Mouse (Mus musculus): ENCODE measurements at regions not wholly inside any gene's neighbourhood (a gene's known extent, or its start where the extent isn't known, plus 50 kb on each side); places are given as distances from the start of the nearest gene placed in this dataset.

- Histone ChIP-seq H3K36me3 (ENCODE audit: control insufficient read depth, insufficient read depth, low read length) (no peaks in the 10 kb centered on the region), H3K27me3 (ENCODE audit: control insufficient read depth, insufficient read depth, low read length) (no peaks in the 10 kb centered on the region), H3K4me3 (ENCODE audit: control insufficient read depth, insufficient read depth, low read length) (no peak overlapping the region), H3K27ac (ENCODE audit: control insufficient read depth, insufficient read depth, low read length) (no peak overlapping the region), H3K4me1 (replicated peaks; ENCODE audit: control insufficient read depth, insufficient read depth, low read length) (no peaks in the 10 kb centered on the region)
- WGBS: 95% methylated on average over 8 of the region's 8 CpGs
- no peak for TF ChIP-seq CTCF (IDR thresholded peaks at IDR 0.05; ENCODE audit: borderline replicate concordance, control insufficient read depth, extremely low read depth, insufficient read depth, low read length, poor library complexity)
- TF ChIP-seq POLR2A (IDR thresholded peaks at IDR 0.05; ENCODE audit: control insufficient read depth, extremely low read depth, insufficient read depth, low read length, poor library complexity): no peak
- DNase-seq: no peak
These were observed 447.4 kb upstream of the Adgrl2 start for GRCm38 (mm10) chr3:149437763-149438162.

GRCm38 (mm10) chr3:149436944-149437343 lies 446.6 kb upstream of the Adgrl2 start:
- no peak overlapping the region for H3K27ac ChIP-seq (ENCODE audit: control insufficient read depth, insufficient read depth, low read length)
- DNase-seq: no peak
- no peaks in the 10 kb centered on the region for H3K4me1 ChIP-seq (replicated peaks; ENCODE audit: control insufficient read depth, insufficient read depth, low read length)
- no peaks in the 10 kb centered on the region for H3K36me3 ChIP-seq (ENCODE audit: control insufficient read depth, insufficient read depth, low read length)
- H3K4me3 ChIP-seq (ENCODE audit: control insufficient read depth, insufficient read depth, low read length): no peak overlapping the region
- H3K27me3 ChIP-seq (ENCODE audit: control insufficient read depth, insufficient read depth, low read length): no peaks in the 10 kb centered on the region
- TF ChIP-seq POLR2A (IDR thresholded peaks at IDR 0.05; ENCODE audit: control insufficient read depth, extremely low read depth, insufficient read depth, low read length, poor library complexity) (no peak), CTCF (IDR thresholded peaks at IDR 0.05; ENCODE audit: borderline replicate concordance, control insufficient read depth, extremely low read depth, insufficient read depth, low read length, poor library complexity) (no peak)
- 89% methylated on average over 6 of the region's 6 CpGs for WGBS

GRCm38 (mm10) chr3:149436420-149436819 lies 446.1 kb upstream of the Adgrl2 start:
- Histone ChIP-seq H3K27ac (ENCODE audit: control insufficient read depth, insufficient read depth, low read length) (no peak overlapping the region), H3K4me1 (replicated peaks; ENCODE audit: control insufficient read depth, insufficient read depth, low read length) (no peaks in the 10 kb centered on the region), H3K27me3 (ENCODE audit: control insufficient read depth, insufficient read depth, low read length) (no peaks in the 10 kb centered on the region), H3K4me3 (ENCODE audit: control insufficient read depth, insufficient read depth, low read length) (no peak overlapping the region), H3K36me3 (ENCODE audit: control insufficient read depth, insufficient read depth, low read length) (no peaks in the 10 kb centered on the region)
- no peak for TF ChIP-seq POLR2A (IDR thresholded peaks at IDR 0.05; ENCODE audit: control insufficient read depth, extremely low read depth, insufficient read depth, low read length, poor library complexity)
- no peak for TF ChIP-seq CTCF (IDR thresholded peaks at IDR 0.05; ENCODE audit: borderline replicate concordance, control insufficient read depth, extremely low read depth, insufficient read depth, low read length, poor library complexity)
- DNase-seq: no peak
- WGBS: 20% methylated on average over 8 of the region's 8 CpGs

GRCm38 (mm10) chr3:149431795-149432194 lies 441.4 kb upstream of the Adgrl2 start:
- H3K36me3 ChIP-seq (ENCODE audit: control insufficient read depth, insufficient read depth, low read length): no peaks in the 10 kb centered on the region
- H3K4me3 ChIP-seq (ENCODE audit: control insufficient read depth, insufficient read depth, low read length): no peak overlapping the region
- DNase-seq: no peak
- H3K27me3 ChIP-seq (ENCODE audit: control insufficient read depth, insufficient read depth, low read length): no peaks in the 10 kb centered on the region
- TF ChIP-seq CTCF (IDR thresholded peaks at IDR 0.05; ENCODE audit: borderline replicate concordance, control insufficient read depth, extremely low read depth, insufficient read depth, low read length, poor library complexity): no peak
- TF ChIP-seq POLR2A (IDR thresholded peaks at IDR 0.05; ENCODE audit: control insufficient read depth, extremely low read depth, insufficient read depth, low read length, poor library complexity): no peak
- no peaks in the 10 kb centered on the region for H3K4me1 ChIP-seq (replicated peaks; ENCODE audit: control insufficient read depth, insufficient read depth, low read length)
- no peak overlapping the region for H3K27ac ChIP-seq (ENCODE audit: control insufficient read depth, insufficient read depth, low read length)
- 95% methylated on average over 10 of the region's 10 CpGs for WGBS

- Histone ChIP-seq H3K27ac (ENCODE audit: control insufficient read depth, insufficient read depth, low read length) (no peak overlapping the region), H3K4me3 (ENCODE audit: control insufficient read depth, insufficient read depth, low read length) (no peak overlapping the region), H3K36me3 (ENCODE audit: control insufficient read depth, insufficient read depth, low read length) (no peaks in the 10 kb centered on the region), H3K4me1 (replicated peaks; ENCODE audit: control insufficient read depth, insufficient read depth, low read length) (peaks cover 3% of the 10 kb centered on the region; the same call in 1 of the 2 replicates), H3K27me3 (ENCODE audit: control insufficient read depth, insufficient read depth, low read length) (no peaks in the 10 kb centered on the region)
- no peak for TF ChIP-seq POLR2A (IDR thresholded peaks at IDR 0.05; ENCODE audit: control insufficient read depth, extremely low read depth, insufficient read depth, low read length, poor library complexity)
- TF ChIP-seq CTCF (IDR thresholded peaks at IDR 0.05; ENCODE audit: borderline replicate concordance, control insufficient read depth, extremely low read depth, insufficient read depth, low read length, poor library complexity): no peak
- 19% methylated on average over 18 of the region's 18 CpGs for WGBS
- no peak for DNase-seq
These were observed 435.8 kb upstream of the Adgrl2 start for GRCm38 (mm10) chr3:149426023-149426759.

GRCm38 (mm10) chr3:149424306-149424705 lies 434.0 kb upstream of the Adgrl2 start:
- WGBS: 100% methylated on average over 1 of the region's 1 CpGs
- H3K27me3 ChIP-seq (ENCODE audit: control insufficient read depth, insufficient read depth, low read length): no peaks in the 10 kb centered on the region
- H3K36me3 ChIP-seq (ENCODE audit: control insufficient read depth, insufficient read depth, low read length): no peaks in the 10 kb centered on the region
- H3K4me1 ChIP-seq (replicated peaks; ENCODE audit: control insufficient read depth, insufficient read depth, low read length): peaks cover 3% of the 10 kb centered on the region; the same call in 1 of the 2 replicates
- no peak overlapping the region for H3K4me3 ChIP-seq (ENCODE audit: control insufficient read depth, insufficient read depth, low read length)
- no peak for DNase-seq
- TF ChIP-seq POLR2A (IDR thresholded peaks at IDR 0.05; ENCODE audit: control insufficient read depth, extremely low read depth, insufficient read depth, low read length, poor library complexity) (no peak), CTCF (IDR thresholded peaks at IDR 0.05; ENCODE audit: borderline replicate concordance, control insufficient read depth, extremely low read depth, insufficient read depth, low read length, poor library complexity) (no peak)
- no peak overlapping the region for H3K27ac ChIP-seq (ENCODE audit: control insufficient read depth, insufficient read depth, low read length)

All from thymus, adult 2 months (tissue).